28 mouse cellular contexts compared by ENCODE assay signal in the genomic region with DNA sequence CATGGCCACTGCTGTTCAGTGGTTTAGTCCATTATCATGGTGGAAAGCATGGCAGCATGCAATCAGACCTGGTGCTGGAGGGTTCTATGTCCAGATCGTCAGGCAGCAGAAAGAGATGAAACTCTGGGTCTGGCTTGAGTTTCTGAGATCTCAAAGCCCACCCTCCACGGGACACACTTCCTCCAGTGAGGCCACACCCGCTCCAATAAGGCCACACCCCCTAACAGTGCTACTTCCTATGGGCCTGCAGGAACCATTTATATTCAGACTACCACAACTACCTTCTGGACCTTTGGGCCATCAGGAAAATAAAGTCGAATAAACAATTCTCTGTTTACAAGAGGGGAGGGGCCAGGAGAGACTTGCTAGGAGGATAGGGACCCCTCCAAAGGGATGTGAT. TPM values are rescaled to one million over a fixed set of nuclear protein-coding genes. Genes with fewer than 3 reads are reported as not detected.
DNase-seq lines count a peak whose midpoint lies in the region; TF ChIP-seq lines count a peak whose summit lies in the region.
"Had no signal": no experiment of that assay in that cellular context is flagged by ENCODE, and none has a peak within 500 bp of the region (broad histone marks: within the 10 kb centered on the region; RNA-seq: fewer than 3 reads in every experiment).

No protein-coding gene starts in this region.

- no peak for TF ChIP-seq POLR2A in testis, adult 2 months (IDR thresholded peaks at IDR 0.05; ENCODE audit: control insufficient read depth, low read depth, low read length)

- H3K4me3 ChIP-seq in testis, adult 2 months (ENCODE audit: control insufficient read depth, low read depth, low read length), result no peak overlapping the region
- H3K4me3 ChIP-seq: forebrain, embryonic 10.5 days; forebrain, embryonic 13.5 days; heart, adult 2 months; heart, embryonic 10.5 days; heart, embryonic 13.5 days had no signal

- no peaks in the 10 kb centered on the region for H3K36me3 ChIP-seq in testis, adult 2 months (ENCODE audit: control insufficient read depth, insufficient read depth, low read length)
- H3K36me3 ChIP-seq: heart, embryonic 13.5 days had no signal

- H3K27ac ChIP-seq in testis, adult 2 months (ENCODE audit: control insufficient read depth, insufficient read depth, low read depth, low read length), result peak overlapping the region; percentile 76
- H3K27ac ChIP-seq: forebrain, embryonic 10.5 days; forebrain, embryonic 13.5 days; heart, adult 2 months; heart, embryonic 10.5 days; heart, embryonic 13.5 days; hindbrain, embryonic 14.5 days; hindbrain, postnatal 0 days had no signal

- no peak for DNase-seq in testis, postnatal 14 days (ENCODE audit: low spot score)
- DNase-seq in ES-CJ7 (ENCODE audit: low read depth, low spot score) (peak; percentile 78), R1 (ENCODE audit: low read depth, low spot score) (peak; percentile 84)
- no peak for DNase-seq in neural tube, embryonic 10.5 days (ENCODE audit: extremely low spot score, low spot score)
- DNase-seq in adrenal gland, postnatal 25 days, result no peak
- DNase-seq: adrenal gland, adult 8-10 months; adrenal gland, postnatal 36 days; cerebellum, adult 18-20 months; cerebellum, adult 9-10 months; cerebellum, postnatal 14 days; gastrocnemius, postnatal 10 days; gastrocnemius, postnatal 36 days; heart, adult 2 months; heart, postnatal 14 days; heart, postnatal 4 days had no signal

- no peaks in the 10 kb centered on the region for H3K27me3 ChIP-seq in testis, adult 2 months (ENCODE audit: control insufficient read depth, insufficient read depth, low read length)
- H3K27me3 ChIP-seq: forebrain, embryonic 13.5 days; heart, embryonic 13.5 days; Patski had no signal

- peaks cover 3% of the 10 kb centered on the region for H3K4me1 ChIP-seq in testis, adult 2 months (ENCODE audit: control insufficient read depth, insufficient read depth, low read length)
- H3K4me1 ChIP-seq: forebrain, embryonic 10.5 days; forebrain, embryonic 13.5 days had no signal

- no peak for TF ChIP-seq CTCF in testis, adult 2 months (IDR thresholded peaks at IDR 0.05; ENCODE audit: control insufficient read depth, insufficient read depth, insufficient replicate concordance, low read depth, low read length)

RNA-seq across cellular contexts. Expression of a gene that starts 10.7 kb away (rescaled TPM):
- polyA plus RNA-seq in testis, adult 2 months (2012; rRNA removed), result 0.60 and 0.69 TPM in 2 replicates
- not detected in 2 replicates for total RNA-seq in adrenal gland, postnatal 25 days (2021)
- total RNA-seq: adrenal gland, adult 8-10 months; adrenal gland, postnatal 36 days; granulocyte monocyte progenitor cell, adult 5-6 weeks; heart, adult 2 months; heart, postnatal 14 days; heart, postnatal 4 days had no signal
- polyA plus RNA-seq: activated CD4-positive, CD25-positive, alpha-beta regulatory T cell, adult 4 months; C2C12; CD4-positive, CD25-positive, alpha-beta regulatory T cell, adult 4 months; heart, adult 2 months; inflammation-experienced regulatory T-cells, adult 6 months; Patski had no signal

RNA-seq across cellular contexts. Expression of a gene that starts 12.7 kb away (rescaled TPM):
- polyA plus RNA-seq in testis, adult 2 months (2012; rRNA removed), result 17.9 and 18.6 TPM in 2 replicates
- 5.1 and 7.3 TPM in 2 replicates for total RNA-seq in adrenal gland, postnatal 25 days (2021)
- total RNA-seq: granulocyte monocyte progenitor cell, adult 5-6 weeks had no signal

RNA-seq across cellular contexts. Expression of a gene that starts 19.5 kb away (rescaled TPM):
- polyA plus RNA-seq in testis, adult 2 months (2012; rRNA removed), result 18.7 and 24.3 TPM in 2 replicates
- total RNA-seq in adrenal gland, postnatal 25 days (2021), result 127 and 172 TPM in 2 replicates

RNA-seq across cellular contexts. Expression of a gene that starts 44.4 kb away (rescaled TPM):
- polyA plus RNA-seq in testis, adult 2 months (2012; rRNA removed), result 7.0 and 9.1 TPM in 2 replicates
- 7.0 and 7.6 TPM in 2 replicates for total RNA-seq in adrenal gland, postnatal 25 days (2021)

Comparison
In these comparisons a context has a peak if more than half of its experiments do, and no peak if none do; other contexts are left out.
1. DNase-seq: peak in ES-CJ7 (single experiment) and R1 (single experiment); none in testis, postnatal 14 days (single experiment), neural tube, embryonic 10.5 days (single experiment) and adrenal gland, postnatal 25 days (single experiment).